Mouse (Mus musculus) v-Abl transformed pro-B cells (cell line): ENCODE measurements around the gene Rgs14.

Source experiments
- in situ Hi-C, 2 experiments: fragments of 400-800 bp; cut with MboI; formaldehyde crosslinking; loops; one replicate each; pipeline ENCODE4 v1.15.1; 2025; ENCODE audit not compliant: unreplicated experiment in 2 of 2

Gene Rgs14

GRCm38 (mm10) chr13:55339259-55339658 lies 30.3 kb upstream of the Rgs14 start:
- in situ Hi-C loops, result loop anchor here (10.0 kb wide), 2 partner anchors 56 to 176 kb away; partner anchors contain the start of genes Pdlim7 (in 1 of the 2) and Slc34a1 (in 1 of the 2)

- in situ Hi-C loops, result no loop called here
These were observed 27.1 kb upstream of the Rgs14 start for GRCm38 (mm10) chr13:55342469-55342868.

GRCm38 (mm10) chr13:55344286-55344685 lies 25.2 kb upstream of the Rgs14 start:
- in situ Hi-C loops, result no loop called here

- in situ Hi-C loops, result no loop called here
These were observed 22.8 kb upstream of the Rgs14 start for GRCm38 (mm10) chr13:55346745-55347144.

- in situ Hi-C loops, result loop anchor here in 1 of 2 experiments (25.0 kb wide), 1 partner anchor 801 kb away; no protein-coding TSS in a partner anchor
These were observed 8.4 kb upstream of the Rgs14 start for GRCm38 (mm10) chr13:55361145-55361544.

- in situ Hi-C loops, result loop anchor here in 1 of 2 experiments (25.0 kb wide), 1 partner anchor 800 kb away; no protein-coding TSS in a partner anchor
These were observed 7.5 kb upstream of the Rgs14 start for GRCm38 (mm10) chr13:55361974-55362452.

GRCm38 (mm10) chr13:55362453-55363060 lies 7.0 kb upstream of the Rgs14 start, which contains the start of gene Lman2:
Gene Lman2 (minus strand): TSS chr13:55362783.
- in situ Hi-C loops, result loop anchor here in 1 of 2 experiments (25.0 kb wide), 1 partner anchor 800 kb away; no protein-coding TSS in a partner anchor

GRCm38 (mm10) chr13:55368401-55368800 lies 1.1 kb upstream of the Rgs14 start:
- in situ Hi-C loops, result loop anchor here (5.0 to 25.0 kb wide), 2 partner anchors 36 to 794 kb away; no protein-coding TSS in a partner anchor

GRCm38 (mm10) chr13:55370234-55370633 lies 702 bp downstream of the Rgs14 start:
- in situ Hi-C loops, result loop anchor here in 1 of 2 experiments (25.0 kb wide), 1 partner anchor 792 kb away; no protein-coding TSS in a partner anchor

GRCm38 (mm10) chr13:55371007-55371681 lies 1.6 kb downstream of the Rgs14 start:
- in situ Hi-C loops, result loop anchor here in 1 of 2 experiments (25.0 kb wide), 1 partner anchor 791 kb away; no protein-coding TSS in a partner anchor

GRCm38 (mm10) chr13:55371740-55372139 lies 2.2 kb downstream of the Rgs14 start:
- in situ Hi-C loops, result loop anchor here in 1 of 2 experiments (25.0 kb wide), 1 partner anchor 791 kb away; no protein-coding TSS in a partner anchor

- in situ Hi-C loops, result loop anchor here in 1 of 2 experiments (25.0 kb wide), 1 partner anchor 788 kb away; no protein-coding TSS in a partner anchor
These were observed 4.8 kb downstream of the Rgs14 start for GRCm38 (mm10) chr13:55374206-55374924.

- in situ Hi-C loops, result no loop called here
These were observed 6.3 kb downstream of the Rgs14 start for GRCm38 (mm10) chr13:55375877-55376276.

- in situ Hi-C loops, result no loop called here
These were observed 9.5 kb downstream of the Rgs14 start for GRCm38 (mm10) chr13:55378907-55379580.

- in situ Hi-C loops, result no loop called here
These were observed 12.3 kb downstream of the Rgs14 start for GRCm38 (mm10) chr13:55381790-55382189.

GRCm38 (mm10) chr13:55390644-55391043 lies 21.1 kb downstream of the Rgs14 start:
- in situ Hi-C loops, result loop anchor here (5.0 to 10.0 kb wide), 2 partner anchors 56 to 58 kb away; no protein-coding TSS in a partner anchor

- in situ Hi-C loops, result loop anchor here (5.0 to 10.0 kb wide), 2 partner anchors 57 to 59 kb away; no protein-coding TSS in a partner anchor
These were observed 22.1 kb downstream of the Rgs14 start for GRCm38 (mm10) chr13:55391626-55392029.

GRCm38 (mm10) chr13:55392933-55393332 lies 23.4 kb downstream of the Rgs14 start:
- in situ Hi-C loops, result loop anchor here (5.0 to 10.0 kb wide), 2 partner anchors 58 to 61 kb away; no protein-coding TSS in a partner anchor

GRCm38 (mm10) chr13:55398088-55398487 lies 28.6 kb downstream of the Rgs14 start, which contains the start of gene Slc34a1:
Gene Slc34a1 (plus strand): TSS chr13:55398187.
- in situ Hi-C loops, result loop anchor here in 1 of 2 experiments (10.0 kb wide), 1 partner anchor 63 kb away; no protein-coding TSS in a partner anchor
